Mouse (Mus musculus) embryonic fibroblast, embryonic 13.5 days (primary cell): ENCODE data around the gene Zfp346.

Experiments
- CTCF ChIP-seq: IDR thresholded peaks from 2 replicates; pipeline ENCODE4 v1.5.1; 2011; ENCODE audit warnings: mild to moderate bottlenecking, control low read depth, low read length, moderate library complexity, borderline replicate concordance; ENCODE audit not compliant: insufficient read depth
- POLR2A ChIP-seq: IDR thresholded peaks from 2 replicates; pipeline ENCODE4 v1.6.1; 2011; ENCODE audit warnings: low read depth, mild to moderate bottlenecking, control low read depth, low read length, moderate library complexity

- TF ChIP-seq POLR2A (no peak), CTCF (no peak)
Measured at GRCm38 (mm10) chr13:55063276-55063675, 41.8 kb upstream of the Zfp346 start.
